Comparison of ENCODE assay signal across 12 mouse cellular contexts in genomic region chr9:95581021-95581757, GRCm38 (mm10). TPM values are rescaled to one million over a fixed set of nuclear protein-coding genes. Genes with fewer than 3 reads are reported as not detected.
DNase-seq lines count a peak whose midpoint lies in the region; ATAC-seq and TF ChIP-seq lines count a peak whose summit lies in the region.
"Had no signal": no experiment of that assay in that cellular context is flagged by ENCODE, and none has a peak within 500 bp of the region (broad histone marks: within the 10 kb centered on the region; RNA-seq: fewer than 3 reads in every experiment).

No protein-coding gene starts in this region.

- no peak for TF ChIP-seq CTCF in intestine, postnatal 0 days (IDR thresholded peaks at IDR 0.05; ENCODE audit: low read depth)

- peak overlapping the region; percentile 45 for H3K4me2 ChIP-seq in forebrain, embryonic 14.5 days (ENCODE audit: low read length)
- no peak overlapping the region for H3K4me2 ChIP-seq in forebrain, embryonic 16.5 days (ENCODE audit: low read length)
- no peak overlapping the region for H3K4me2 ChIP-seq in kidney, embryonic 14.5 days (replicated peaks; ENCODE audit: low read depth, low read length)
- no peak overlapping the region for H3K4me2 ChIP-seq in intestine, postnatal 0 days (replicated peaks; ENCODE audit: low read depth)
- H3K4me2 ChIP-seq in liver, embryonic 11.5 days = peak overlapping the region; percentile 62

- DNase-seq in forebrain, embryonic 14.5 days (ENCODE audit: low spot score) = no peak
- peak; percentile 63 for DNase-seq in kidney, adult 11 months
- no peak for DNase-seq in liver, embryonic 11.5 days (ENCODE audit: low spot score)
- DNase-seq in testis, postnatal 14 days (ENCODE audit: low spot score) = no peak
- no peak for DNase-seq in thymus, postnatal 0 days (ENCODE audit: low spot score)
- DNase-seq: B cell, adult 2 months; cerebellum, adult 2 months had no signal

- 61% methylated on average over 16 of the region's 16 CpGs for WGBS in forebrain, embryonic 14.5 days
- 60% methylated on average over 16 of the region's 16 CpGs for WGBS in forebrain, embryonic 16.5 days
- WGBS in kidney, embryonic 14.5 days = 58% methylated on average over 16 of the region's 16 CpGs
- WGBS in intestine, postnatal 0 days = 44% methylated on average over 16 of the region's 16 CpGs
- 45% methylated on average over 16 of the region's 16 CpGs for WGBS in liver, embryonic 11.5 days

- H3K27ac ChIP-seq in forebrain, embryonic 14.5 days (ENCODE audit: low read depth, low read length) = no peak overlapping the region
- H3K27ac ChIP-seq in forebrain, embryonic 16.5 days (ENCODE audit: low read length) = no peak overlapping the region
- no peak overlapping the region for H3K27ac ChIP-seq in kidney, embryonic 14.5 days (ENCODE audit: low read depth, low read length)
- 0 out of 2 replicates have a peak overlapping the region, but pooled peaks have one; percentile 35 for H3K27ac ChIP-seq in intestine, postnatal 0 days (ENCODE audit: low read depth, low read length)
- H3K27ac ChIP-seq in liver, embryonic 11.5 days (ENCODE audit: low read depth, low read length) = peak overlapping the region; percentile 64; the same call in 1 of the 2 replicates
- H3K27ac ChIP-seq: limb, embryonic 15.5 days had no signal

- no peaks in the 10 kb centered on the region for H3K36me3 ChIP-seq in forebrain, embryonic 14.5 days (ENCODE audit: control insufficient read depth, insufficient read depth, low read length)
- H3K36me3 ChIP-seq in forebrain, embryonic 16.5 days (ENCODE audit: control insufficient read depth, insufficient read depth) = no peaks in the 10 kb centered on the region
- H3K36me3 ChIP-seq in kidney, embryonic 14.5 days (ENCODE audit: control insufficient read depth, insufficient read depth, low read length) = no peaks in the 10 kb centered on the region
- no peaks in the 10 kb centered on the region for H3K36me3 ChIP-seq in intestine, postnatal 0 days (ENCODE audit: control insufficient read depth, insufficient read depth)
- no peaks in the 10 kb centered on the region for H3K36me3 ChIP-seq in liver, embryonic 11.5 days (ENCODE audit: control insufficient read depth, insufficient read depth, low read length)
- H3K36me3 ChIP-seq: G1E; limb, embryonic 15.5 days had no signal

- no peak for ATAC-seq in forebrain, embryonic 14.5 days
- ATAC-seq in forebrain, embryonic 16.5 days = no peak
- no peak for ATAC-seq in kidney, embryonic 14.5 days (ENCODE audit: low FRiP score, low TSS enrichment)
- peak; percentile 91 for ATAC-seq in intestine, postnatal 0 days
- peak; percentile 81 for ATAC-seq in liver, embryonic 11.5 days (replicated peaks; ENCODE audit: low FRiP score)

- no peak overlapping the region for H3K9ac ChIP-seq in forebrain, embryonic 14.5 days (ENCODE audit: low read length)
- H3K9ac ChIP-seq in forebrain, embryonic 16.5 days (replicated peaks; ENCODE audit: low read depth, low read length) = no peak overlapping the region
- no peak overlapping the region for H3K9ac ChIP-seq in kidney, embryonic 14.5 days (ENCODE audit: low read depth, low read length)
- H3K9ac ChIP-seq in intestine, postnatal 0 days (ENCODE audit: low read depth, low read length) = no peak overlapping the region
- H3K9ac ChIP-seq in liver, embryonic 11.5 days (ENCODE audit: low read depth, low read length) = no peak overlapping the region

- peaks cover 3% of the 10 kb centered on the region; the same call in 1 of the 2 replicates for H3K4me1 ChIP-seq in forebrain, embryonic 14.5 days (ENCODE audit: control insufficient read depth, insufficient read depth, low read length)
- peaks cover 7% of the 10 kb centered on the region for H3K4me1 ChIP-seq in forebrain, embryonic 16.5 days (replicated peaks; ENCODE audit: control insufficient read depth, insufficient read depth, low read length)
- no peaks in the 10 kb centered on the region for H3K4me1 ChIP-seq in kidney, embryonic 14.5 days (ENCODE audit: control insufficient read depth, insufficient read depth, low read length)
- H3K4me1 ChIP-seq in intestine, postnatal 0 days (replicated peaks; ENCODE audit: control insufficient read depth, insufficient read depth, low read length) = no peaks in the 10 kb centered on the region
- no peaks in the 10 kb centered on the region for H3K4me1 ChIP-seq in liver, embryonic 11.5 days (replicated peaks; ENCODE audit: control insufficient read depth, insufficient read depth, low read length)

- H3K9me3 ChIP-seq in forebrain, embryonic 14.5 days (replicated peaks; ENCODE audit: control insufficient read depth, low read length) = no peaks in the 10 kb centered on the region
- H3K9me3 ChIP-seq in forebrain, embryonic 16.5 days (ENCODE audit: control insufficient read depth, low read length) = 0 out of 2 replicates have a peak, but pooled peaks cover 2% of the 10 kb centered on the region
- no peaks in the 10 kb centered on the region for H3K9me3 ChIP-seq in kidney, embryonic 14.5 days (ENCODE audit: control insufficient read depth, low read length)
- H3K9me3 ChIP-seq in intestine, postnatal 0 days (ENCODE audit: control insufficient read depth) = no peaks in the 10 kb centered on the region
- H3K9me3 ChIP-seq in liver, embryonic 11.5 days (ENCODE audit: control insufficient read depth, low read length) = no peaks in the 10 kb centered on the region
- H3K9me3 ChIP-seq: G1E; limb, embryonic 15.5 days had no signal

- no peak overlapping the region for H3K4me3 ChIP-seq in forebrain, embryonic 14.5 days (ENCODE audit: low read depth, low read length)
- H3K4me3 ChIP-seq in forebrain, embryonic 16.5 days (replicated peaks; ENCODE audit: low read length) = no peak overlapping the region
- H3K4me3 ChIP-seq in kidney, embryonic 14.5 days (ENCODE audit: low read length) = no peak overlapping the region
- H3K4me3 ChIP-seq in intestine, postnatal 0 days (ENCODE audit: low read depth, low read length) = no peak overlapping the region
- H3K4me3 ChIP-seq in liver, embryonic 11.5 days (ENCODE audit: low read depth, low read length) = no peak overlapping the region

- no peaks in the 10 kb centered on the region for H3K27me3 ChIP-seq in forebrain, embryonic 14.5 days (replicated peaks; ENCODE audit: control insufficient read depth, insufficient read depth, low read length)
- H3K27me3 ChIP-seq in forebrain, embryonic 16.5 days (replicated peaks; ENCODE audit: control insufficient read depth, insufficient read depth, low read length) = no peaks in the 10 kb centered on the region; the same call in 1 of the 2 replicates
- peaks cover 9% of the 10 kb centered on the region; the same call in 1 of the 2 replicates for H3K27me3 ChIP-seq in kidney, embryonic 14.5 days (ENCODE audit: control insufficient read depth, insufficient read depth, low read length)
- H3K27me3 ChIP-seq in intestine, postnatal 0 days (replicated peaks; ENCODE audit: control insufficient read depth, insufficient read depth, low read length) = peaks cover 5% of the 10 kb centered on the region; the same call in 1 of the 2 replicates
- H3K27me3 ChIP-seq in liver, embryonic 11.5 days (replicated peaks; ENCODE audit: control insufficient read depth, insufficient read depth, low read length) = peaks cover 17% of the 10 kb centered on the region

RNA-seq across cellular contexts. Expression of gene Paqr9, which starts 21.7 kb away (rescaled TPM):
- polyA plus RNA-seq in forebrain, embryonic 14.5 days (2014; fragmentation: Nextera tagmentation; extraction: Ambion mirVana) = 1.9 and 3.1 TPM in 2 replicates
- 3.0 and 4.0 TPM in 2 replicates for polyA plus RNA-seq in forebrain, embryonic 16.5 days (2015; fragmentation: Nextera tagmentation; extraction: Ambion mirVana)
- 0.46 and 0.54 TPM in 2 replicates for polyA plus RNA-seq in kidney, embryonic 14.5 days (2014; fragmentation: Nextera tagmentation; extraction: Ambion mirVana)
- 22.1 and 23.2 TPM in 2 replicates for polyA plus RNA-seq in intestine, postnatal 0 days (2015; fragmentation: Nextera tagmentation; extraction: Ambion mirVana)
- polyA plus RNA-seq in liver, embryonic 11.5 days (2014; fragmentation: Nextera tagmentation; extraction: Ambion mirVana) = 13.8 and 14.4 TPM in 2 replicates
- 0.03 and 0.04 TPM in 2 replicates for polyA plus RNA-seq in thymus, postnatal 0 days (2015; fragmentation: Nextera tagmentation; extraction: Ambion mirVana)
- polyA plus RNA-seq: G1E had no signal

RNA-seq across cellular contexts. Expression of gene Pcolce2, which starts 56.2 kb away (rescaled TPM):
- 1.7 and 2.4 TPM in 2 replicates for polyA plus RNA-seq in forebrain, embryonic 14.5 days (2014; fragmentation: Nextera tagmentation; extraction: Ambion mirVana)
- polyA plus RNA-seq in forebrain, embryonic 16.5 days (2015; fragmentation: Nextera tagmentation; extraction: Ambion mirVana) = 1.7 and 1.8 TPM in 2 replicates
- polyA plus RNA-seq in kidney, embryonic 14.5 days (2014; fragmentation: Nextera tagmentation; extraction: Ambion mirVana) = 1.5 and 1.6 TPM in 2 replicates
- polyA plus RNA-seq in intestine, postnatal 0 days (2015; fragmentation: Nextera tagmentation; extraction: Ambion mirVana) = 0.16 and 0.43 TPM in 2 replicates
- polyA plus RNA-seq in liver, embryonic 11.5 days (2014; fragmentation: Nextera tagmentation; extraction: Ambion mirVana) = 14.0 and 15.1 TPM in 2 replicates
- polyA plus RNA-seq in thymus, postnatal 0 days (2015; fragmentation: Nextera tagmentation; extraction: Ambion mirVana) = 3.3 and 4.9 TPM in 2 replicates
- polyA plus RNA-seq: G1E had no signal

Comparison
In these comparisons a context has a peak if more than half of its experiments do, and no peak if none do; other contexts are left out.
1. H3K4me2 ChIP-seq: peak in forebrain, embryonic 14.5 days (single experiment) and liver, embryonic 11.5 days (single experiment); none in forebrain, embryonic 16.5 days (single experiment), kidney, embryonic 14.5 days (single experiment) and intestine, postnatal 0 days (single experiment).
2. ATAC-seq: peak in intestine, postnatal 0 days (single experiment) and liver, embryonic 11.5 days (single experiment); none in forebrain, embryonic 14.5 days (single experiment), forebrain, embryonic 16.5 days (single experiment) and kidney, embryonic 14.5 days (single experiment).
3. H3K27ac ChIP-seq: peak in intestine, postnatal 0 days (single experiment) and liver, embryonic 11.5 days (single experiment); none in forebrain, embryonic 14.5 days (single experiment), forebrain, embryonic 16.5 days (single experiment) and kidney, embryonic 14.5 days (single experiment).